Mouse (Mus musculus) hindbrain, embryonic 11.5 days (tissue): ENCODE data around the gene Camkmt. TPM values are rescaled to one million over a fixed set of nuclear protein-coding genes. Genes with fewer than 3 reads are reported as not detected.

Experiments
- ATAC-seq: fragments of 200-750 bp; cut with Nextera tagmentation; 2 replicates; pipeline ENCODE4 v1.8.0; 2017; ENCODE audit warnings: mild to moderate bottlenecking, moderate TSS enrichment, moderate library complexity; ENCODE audit not compliant: low FRiP score
- DNase-seq: peaks from one replicate; pipeline ENCODE4 v3.0.0-alpha.2; 2015; ENCODE audit warnings: low spot score
- H3K27ac ChIP-seq: fragments of 300-500 bp; sonication (generic); 2 replicates; pipeline ENCODE4 v1.5.1; 2014; ENCODE audit warnings: mild to moderate bottlenecking, low read depth, low read length
- H3K27me3 ChIP-seq: fragments of 300-500 bp; sonication (generic); 2 replicates; pipeline ENCODE4 v1.6.1; 2014; ENCODE audit warnings: mild to moderate bottlenecking, low read length, moderate library complexity, mixed read lengths; ENCODE audit not compliant: control insufficient read depth, insufficient read depth
- H3K36me3 ChIP-seq: fragments of 300-500 bp; sonication (generic); 2 replicates; pipeline ENCODE4 v1.6.1; 2014; ENCODE audit warnings: mild to moderate bottlenecking, low read length, moderate library complexity, mixed read lengths; ENCODE audit not compliant: control insufficient read depth, insufficient read depth
- H3K4me1 ChIP-seq: fragments of 300-500 bp; sonication (generic); replicated peaks from 2 replicates; pipeline ENCODE4 v1.6.1; 2014; ENCODE audit warnings: low read length, mixed read lengths; ENCODE audit not compliant: control insufficient read depth, insufficient read depth
- H3K4me2 ChIP-seq: fragments of 300-500 bp; sonication (generic); replicated peaks from 2 replicates; pipeline ENCODE4 v1.6.1; 2014; ENCODE audit warnings: mild to moderate bottlenecking, low read depth, low read length
- H3K4me3 ChIP-seq: fragments of 300-500 bp; sonication (generic); 2 replicates; pipeline ENCODE4 v1.5.1; 2014; ENCODE audit warnings: low read depth, low read length
- H3K9ac ChIP-seq: fragments of 300-500 bp; sonication (generic); 2 replicates; pipeline ENCODE4 v1.6.1; 2014; ENCODE audit warnings: low read depth, low read length
- H3K9me3 ChIP-seq: fragments of 300-500 bp; sonication (generic); 2 replicates; pipeline ENCODE4 v1.6.1; 2016; ENCODE audit warnings: low read length; ENCODE audit not compliant: control insufficient read depth
- WGBS: fragments of 180-500 bp; shearing (Covaris S2); extraction: QIAGEN DNeasy Blood & Tissue Kit; methylation state at CpG from one replicate; pipeline ENCODE4 v1.1.7; 2014; 5-methylcytosine and 5-hydroxymethylcytosine counted together
- polyA plus RNA-seq: library from polyadenylated mRNA; unstranded; fragments of >200 nt; fragmentation: Nextera tagmentation; extraction: Ambion mirVana; gene quantifications from 2 replicates; pipeline ENCODE4 v1.2.1, GENCODE M21; 2014

Camkmt gene
- polyA plus RNA-seq, 1 experiment from 2014 or later, result 16.7 TPM

DNA sequence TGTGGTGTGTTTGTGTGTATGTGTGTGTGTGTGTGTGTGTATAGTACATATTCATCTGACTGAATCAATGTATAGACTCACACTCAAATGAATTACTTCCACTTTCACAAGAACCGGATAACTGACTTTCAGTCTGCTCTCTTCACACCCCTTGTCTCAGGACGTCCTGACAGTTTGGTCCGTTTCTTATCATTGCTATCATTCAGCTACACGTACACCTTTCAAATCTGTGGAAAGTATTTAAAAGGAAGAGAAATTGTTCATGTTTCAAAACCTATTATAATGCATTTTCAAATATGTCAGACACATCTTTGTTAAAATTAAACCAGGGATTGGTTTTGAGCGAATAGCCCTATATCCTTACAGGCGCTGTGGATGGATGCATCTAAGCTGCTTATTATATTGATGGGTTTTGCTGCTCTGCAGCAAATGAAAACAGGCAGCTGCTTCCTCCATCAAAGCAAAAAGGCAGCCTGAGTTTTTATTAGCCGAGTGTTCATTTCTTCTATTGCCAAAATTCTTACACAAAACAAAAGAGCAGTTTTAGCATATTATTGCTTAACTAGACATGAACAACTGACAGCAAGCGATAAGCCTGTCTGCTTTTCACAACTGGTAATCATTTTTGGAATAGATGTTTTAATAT is 291.3 kb downstream of the Camkmt start:
- ATAC-seq (no peak), DNase-seq (no peak)
- Histone ChIP-seq H3K36me3 (no peaks in the 10 kb centered on the region), H3K27ac (no peak overlapping the region), H3K27me3 (no peaks in the 10 kb centered on the region; the same call in 1 of the 2 replicates), H3K4me1 (no peaks in the 10 kb centered on the region), H3K9ac (no peak overlapping the region), H3K9me3 (no peaks in the 10 kb centered on the region), H3K4me3 (no peak overlapping the region), H3K4me2 (no peak overlapping the region)
- WGBS, result 85% methylated on average over 8 of the region's 8 CpGs

DNA sequence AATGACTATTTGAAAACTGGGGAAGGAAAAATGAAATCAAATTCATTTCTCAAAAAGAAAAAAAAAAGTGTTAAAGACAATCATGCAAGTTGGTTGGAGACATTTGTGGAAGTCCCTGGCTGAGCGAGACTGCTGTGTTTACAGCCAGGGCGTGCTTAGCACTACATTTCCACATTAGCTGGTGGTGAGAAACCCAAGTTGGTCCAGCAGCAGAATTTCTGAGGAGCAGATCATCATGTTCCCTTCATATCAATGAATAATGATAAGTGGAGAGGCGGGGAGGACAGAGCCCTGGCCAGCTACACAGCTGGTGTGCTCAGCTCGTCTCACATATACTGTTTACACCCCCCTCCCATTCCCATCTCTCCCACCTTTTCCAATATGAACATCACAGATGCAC is 292.0 kb downstream of the Camkmt start:
- Histone ChIP-seq H3K4me1 (no peaks in the 10 kb centered on the region), H3K4me3 (no peak overlapping the region), H3K27ac (no peak overlapping the region), H3K9ac (no peak overlapping the region), H3K27me3 (no peaks in the 10 kb centered on the region; the same call in 1 of the 2 replicates), H3K4me2 (no peak overlapping the region), H3K36me3 (no peaks in the 10 kb centered on the region), H3K9me3 (no peaks in the 10 kb centered on the region)
- ATAC-seq, result no peak
- DNase-seq, result no peak
- WGBS, result 84% methylated on average over 4 of the region's 4 CpGs

DNA sequence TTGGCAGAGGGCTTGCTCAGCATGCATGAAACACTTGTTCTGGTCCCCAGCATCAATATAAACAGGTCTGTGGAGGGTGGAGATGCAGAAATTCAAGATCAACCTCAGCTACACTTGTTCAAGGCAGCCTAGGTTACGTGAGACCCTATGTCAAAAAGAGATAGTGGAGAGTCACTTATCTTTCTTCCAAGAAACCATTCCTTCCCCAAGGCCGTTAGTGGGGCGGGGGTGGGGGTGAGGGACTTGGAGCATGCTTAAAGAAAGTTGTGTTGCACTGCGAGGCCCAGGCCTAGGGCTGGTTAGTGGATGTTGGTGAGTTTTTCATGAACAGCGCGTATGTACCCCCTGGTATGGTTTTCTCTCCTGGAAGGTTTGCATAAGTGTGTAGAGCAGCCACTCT is 292.6 kb downstream of the Camkmt start:
- H3K36me3 ChIP-seq, result no peaks in the 10 kb centered on the region
- H3K4me3 ChIP-seq, result no peak overlapping the region
- DNase-seq (no peak), ATAC-seq (no peak)
- H3K4me1 ChIP-seq, result no peaks in the 10 kb centered on the region
- no peak overlapping the region for H3K9ac ChIP-seq
- H3K27ac ChIP-seq, result no peak overlapping the region
- no peaks in the 10 kb centered on the region for H3K9me3 ChIP-seq
- H3K4me2 ChIP-seq, result no peak overlapping the region
- WGBS, result 84% methylated on average over 6 of the region's 6 CpGs
- H3K27me3 ChIP-seq, result no peaks in the 10 kb centered on the region; the same call in 1 of the 2 replicates

DNA sequence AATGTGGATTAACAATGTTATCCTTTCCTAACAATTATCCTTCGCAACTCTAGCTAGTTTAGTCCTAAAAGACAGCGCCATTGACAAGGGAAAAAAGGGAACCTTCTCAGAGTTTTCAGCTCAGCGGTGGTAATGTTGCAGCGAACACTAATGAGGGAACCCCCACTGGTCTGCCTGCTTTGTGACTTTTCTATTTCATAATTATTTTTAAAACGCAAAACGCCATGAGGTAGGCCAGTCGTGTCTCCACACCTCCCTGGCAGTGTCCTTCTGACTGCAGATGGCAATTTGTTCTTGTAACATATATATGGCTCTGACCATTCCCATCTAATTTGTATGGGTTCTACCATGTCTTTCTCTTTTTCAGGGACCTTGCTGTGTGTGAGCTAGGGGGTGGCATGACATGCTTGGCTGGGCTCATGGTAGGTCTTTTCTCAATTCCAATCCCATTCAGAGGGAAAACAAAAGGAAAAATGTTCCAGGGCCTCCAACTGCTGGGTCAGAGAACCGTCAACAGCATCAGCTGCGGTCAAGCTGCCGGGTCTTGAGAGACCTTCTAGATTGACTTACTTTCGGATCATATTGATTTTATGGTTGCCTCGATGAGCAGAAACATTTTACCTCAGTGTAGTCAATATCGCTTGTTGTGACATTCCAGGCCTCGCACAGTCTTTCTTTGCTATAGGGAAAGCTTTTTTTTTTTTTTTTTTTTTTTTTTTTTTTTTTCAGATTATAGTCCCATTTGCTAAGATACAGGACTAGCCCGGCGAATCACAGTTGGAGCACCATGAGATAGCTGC is 302.9 kb downstream of the Camkmt start:
- ATAC-seq, result peak; percentile 52
- Histone ChIP-seq H3K4me3 (no peak overlapping the region), H3K27ac (no peak overlapping the region; the same call in 1 of the 2 replicates), H3K4me2 (no peak overlapping the region; the same call in 1 of the 2 replicates), H3K27me3 (peaks cover 7% of the 10 kb centered on the region; the same call in 1 of the 2 replicates), H3K9ac (no peak overlapping the region), H3K9me3 (no peaks in the 10 kb centered on the region), H3K36me3 (no peaks in the 10 kb centered on the region), H3K4me1 (0 out of 2 replicates have a peak, but pooled peaks cover 3% of the 10 kb centered on the region)
- peak; percentile 53 for DNase-seq
- 39% methylated on average over 16 of the region's 16 CpGs for WGBS

DNA sequence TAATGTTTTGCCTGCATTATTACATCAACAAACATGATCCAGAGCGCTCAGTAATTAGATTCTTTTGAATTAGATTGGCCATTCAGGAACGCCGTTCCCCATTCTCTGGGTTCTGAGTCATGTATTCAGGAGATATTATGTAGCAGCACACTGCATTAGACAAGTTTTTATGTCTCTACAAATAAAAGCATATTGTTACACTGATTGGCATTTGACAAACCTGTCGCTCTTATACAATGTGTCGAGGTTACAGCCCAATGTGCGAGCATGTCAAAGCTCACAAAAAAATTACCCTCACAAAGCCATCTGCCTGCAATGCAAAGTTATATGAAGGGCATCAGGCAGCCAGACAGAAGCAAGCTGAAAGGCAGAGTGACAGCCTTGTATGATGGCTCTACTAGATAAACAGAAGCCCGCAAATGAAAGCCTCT is 303.6 kb downstream of the Camkmt start:
- Histone ChIP-seq H3K27ac (peak overlapping the region; percentile 37; the same call in 1 of the 2 replicates), H3K9me3 (no peaks in the 10 kb centered on the region), H3K36me3 (no peaks in the 10 kb centered on the region), H3K4me3 (no peak overlapping the region), H3K4me2 (peak overlapping the region; percentile 11; the same call in 1 of the 2 replicates), H3K27me3 (peaks cover 7% of the 10 kb centered on the region; the same call in 1 of the 2 replicates), H3K9ac (no peak overlapping the region), H3K4me1 (0 out of 2 replicates have a peak, but pooled peaks cover 3% of the 10 kb centered on the region)
- ATAC-seq (peak; percentile 54), DNase-seq (peak; percentile 37)
- 33% methylated on average over 7 of the region's 7 CpGs for WGBS

DNA sequence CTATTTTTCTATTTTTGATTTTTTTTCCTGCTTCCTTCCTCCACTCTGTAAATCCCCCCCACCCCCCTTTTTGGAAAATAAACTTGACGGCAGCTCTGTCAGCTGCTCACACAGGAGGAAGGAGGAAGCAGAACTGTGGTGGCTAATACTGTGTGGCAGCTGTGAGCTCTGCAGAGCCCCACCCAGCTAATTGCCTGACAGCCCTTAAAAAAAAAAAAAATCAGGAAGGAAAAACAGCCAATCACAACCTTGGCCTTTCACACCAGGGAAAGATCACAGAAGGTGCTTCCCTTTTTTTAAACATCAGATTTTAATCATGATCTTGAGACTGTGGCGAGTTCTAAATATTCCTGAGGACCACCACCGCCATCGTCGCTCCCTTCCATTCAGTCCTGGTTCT is 305.1 kb downstream of the Camkmt start:
- 46% methylated on average over 5 of the region's 5 CpGs for WGBS
- Histone ChIP-seq H3K9ac (no peak overlapping the region), H3K27ac (no peak overlapping the region), H3K36me3 (no peaks in the 10 kb centered on the region), H3K9me3 (no peaks in the 10 kb centered on the region), H3K4me3 (no peak overlapping the region), H3K4me1 (0 out of 2 replicates have a peak, but pooled peaks cover 3% of the 10 kb centered on the region), H3K27me3 (peaks cover 3% of the 10 kb centered on the region; the same call in 1 of the 2 replicates), H3K4me2 (no peak overlapping the region)
- ATAC-seq (peak; percentile 52; the same call in 1 of the 2 replicates), DNase-seq (peak; percentile 30)

DNA sequence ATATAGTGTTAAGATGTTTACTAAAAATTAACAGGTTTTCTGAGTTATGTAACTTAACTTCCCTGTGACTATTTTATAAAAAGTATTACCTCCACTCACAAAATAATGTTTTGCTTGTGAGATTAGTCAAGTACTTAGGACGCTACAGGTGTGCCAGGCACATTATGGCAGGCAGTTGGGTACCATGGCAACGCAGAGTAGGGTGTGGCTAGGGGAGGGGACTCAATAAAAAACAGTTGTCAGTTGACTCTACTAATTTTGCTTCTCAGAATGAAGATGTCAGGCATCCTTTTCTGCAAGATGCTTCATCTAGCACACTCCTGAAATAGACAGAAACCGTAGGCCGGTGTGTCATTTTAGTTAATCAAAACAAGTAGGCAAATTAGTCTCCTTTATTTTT is 310.4 kb downstream of the Camkmt start:
- H3K9me3 ChIP-seq, result no peaks in the 10 kb centered on the region
- H3K4me1 ChIP-seq, result 0 out of 2 replicates have a peak, but pooled peaks cover 3% of the 10 kb centered on the region
- H3K4me2 ChIP-seq, result no peak overlapping the region
- DNase-seq (no peak), ATAC-seq (no peak)
- H3K27me3 ChIP-seq, result no peaks in the 10 kb centered on the region
- WGBS, result 80% methylated on average over 4 of the region's 4 CpGs
- no peak overlapping the region for H3K9ac ChIP-seq
- no peaks in the 10 kb centered on the region for H3K36me3 ChIP-seq
- no peak overlapping the region for H3K4me3 ChIP-seq
- no peak overlapping the region for H3K27ac ChIP-seq

DNA sequence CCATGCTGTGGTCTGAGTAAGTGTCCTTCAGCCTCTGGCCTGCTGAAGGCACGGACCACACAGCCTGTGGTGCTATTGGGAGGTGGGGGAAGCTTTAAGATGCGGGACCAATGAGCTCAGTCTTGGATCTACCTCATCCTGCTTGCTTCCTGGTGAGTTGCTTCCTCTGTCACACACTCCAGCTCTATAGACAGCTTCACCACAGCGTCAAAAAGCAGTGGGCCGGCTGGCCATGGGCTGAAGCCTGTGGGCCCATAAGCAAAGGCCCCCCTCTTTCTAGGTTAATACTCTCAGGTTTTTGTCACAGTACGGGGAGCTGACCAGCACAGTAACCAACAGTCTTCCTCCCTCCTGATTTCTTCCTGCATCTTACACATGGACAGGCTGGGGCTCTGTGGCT is 314.8 kb downstream of the Camkmt start:
- WGBS, result 90% methylated on average over 5 of the region's 5 CpGs
- H3K4me3 ChIP-seq, result no peak overlapping the region
- H3K27ac ChIP-seq, result no peak overlapping the region
- H3K4me2 ChIP-seq, result no peak overlapping the region
- H3K36me3 ChIP-seq, result no peaks in the 10 kb centered on the region
- no peak for ATAC-seq
- H3K27me3 ChIP-seq, result no peaks in the 10 kb centered on the region
- H3K4me1 ChIP-seq, result no peaks in the 10 kb centered on the region
- DNase-seq, result no peak
- no peak overlapping the region for H3K9ac ChIP-seq
- no peaks in the 10 kb centered on the region for H3K9me3 ChIP-seq
